Mouse (Mus musculus) lung, adult 2 months (tissue): Measurements from ENCODE around the gene Zbed5. TPM values are rescaled to one million over a fixed set of nuclear protein-coding genes. Genes with fewer than 3 reads are reported as not detected.

Source experiments
- DNase-seq: peaks from one replicate; pipeline ENCODE4 v3.0.0; 2022
- H3K4me1 ChIP-seq: fragments of 200-500 bp; 2 replicates; pipeline ENCODE4 v1.6.1; 2011; ENCODE audit warnings: low read length; ENCODE audit not compliant: control insufficient read depth, insufficient read depth
- H3K4me3 ChIP-seq: fragments of 200-500 bp; replicated peaks from 2 replicates; pipeline ENCODE3; 2011; ENCODE audit warnings: low read depth, mild to moderate bottlenecking, control low read depth, low read length; ENCODE audit errors: extremely low read depth
- CTCF ChIP-seq: fragments of 200-500 bp; IDR thresholded peaks from 2 replicates; pipeline ENCODE4 v1.5.1; 2011; ENCODE audit warnings: mild to moderate bottlenecking, low read length, control low read depth; ENCODE audit not compliant: insufficient read depth
- POLR2A ChIP-seq: fragments of 200-500 bp; IDR thresholded peaks from 2 replicates; pipeline ENCODE4 v1.6.1; 2011; ENCODE audit warnings: low read depth, mild to moderate bottlenecking, control low read depth, low read length, borderline replicate concordance; ENCODE audit errors: extremely low read depth
- WGBS: fragments of 180-500 bp; shearing (Covaris S2); methylation state at CpG from one replicate; pipeline ENCODE4 v1.1.7; 2018; 5-methylcytosine and 5-hydroxymethylcytosine counted together
- polyA plus RNA-seq: library from polyadenylated mRNA; depleted of rRNA; stranded (reverse); fragments of >200 nt; gene quantifications from 2 replicates; pipeline ENCODE4 v1.2.3, GENCODE M21; 2012; rRNA removed

The Zbed5 gene
- polyA plus RNA-seq, 1 experiment: 0.95 TPM

DNA sequence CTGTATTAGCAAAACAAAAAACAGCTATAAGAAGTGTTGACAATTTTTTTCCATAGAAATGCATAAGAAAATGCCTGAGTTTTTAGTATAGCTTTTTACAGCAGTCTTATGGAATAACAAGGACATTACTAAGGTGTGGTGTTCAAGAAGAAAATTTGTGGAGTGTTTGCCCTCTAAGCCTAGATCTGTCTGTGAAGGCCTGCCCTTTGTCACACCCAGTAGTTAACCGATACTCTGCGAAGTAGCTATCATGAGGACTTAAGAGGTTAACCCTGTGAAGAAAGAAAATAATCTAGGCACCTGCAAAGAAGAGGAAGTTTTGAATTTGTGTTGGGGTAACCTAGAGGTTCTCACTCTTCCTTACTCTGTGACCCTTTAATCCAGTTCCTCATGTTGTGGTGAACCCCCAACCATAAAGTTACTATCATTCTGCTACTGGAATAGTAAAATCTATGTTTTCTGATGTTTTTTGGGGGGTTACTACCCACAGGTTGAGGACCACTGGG, 52.1 kb downstream of the Zbed5 start:
- DNase-seq: no peak
- no peak overlapping the region for H3K4me3 ChIP-seq
- TF ChIP-seq POLR2A: no peak
- peaks cover 6% of the 10 kb centered on the region for H3K4me1 ChIP-seq
- WGBS: 70% methylated on average over 2 of the region's 2 CpGs

DNA sequence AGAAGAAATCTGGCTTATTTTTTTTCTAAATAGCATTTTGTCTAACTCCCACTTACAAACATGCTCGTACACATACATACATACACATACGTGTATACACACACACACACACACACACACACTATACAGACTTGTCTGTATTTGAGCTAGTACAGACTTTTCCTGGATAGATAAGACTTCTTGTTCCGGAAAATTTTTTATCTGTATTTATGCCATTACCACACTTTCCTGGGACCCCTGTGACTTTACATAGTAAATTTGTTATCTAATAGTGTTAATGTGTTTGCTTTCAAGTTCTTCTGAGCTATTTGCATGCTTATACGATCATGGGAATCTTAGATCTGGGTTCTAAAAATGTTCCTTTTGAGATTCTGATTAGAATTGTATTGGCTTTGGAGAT, 56.6 kb downstream of the Zbed5 start:
- Histone ChIP-seq H3K4me3 (no peak overlapping the region), H3K4me1 (peaks cover 3% of the 10 kb centered on the region)
- TF ChIP-seq POLR2A (no peak), CTCF (no peak)
- 92% methylated on average over 4 of the region's 4 CpGs for WGBS
- no peak for DNase-seq

Other genes starting within 250 kb of the Zbed5 start
- gene Zfp11, start 225.6 kb upstream of the Zbed5 start, polyA plus RNA-seq: 1.6 and 2.1 TPM in 2 replicates
- not detected in 2 replicates for gene Sept14, start 187.2 kb upstream of the Zbed5 start, polyA plus RNA-seq
- gene Mrps17, start 180.2 kb upstream of the Zbed5 start, polyA plus RNA-seq: 57.2 and 61.3 TPM in 2 replicates
- 37.6 and 51.5 TPM in 2 replicates for gene Nipsnap2, start 170.7 kb upstream of the Zbed5 start, polyA plus RNA-seq
- 12.9 and 13.5 TPM in 2 replicates for gene Psph, start 108.3 kb upstream of the Zbed5 start, polyA plus RNA-seq
- 14.3 and 17.3 TPM in 2 replicates for gene Sumf2, start 48.7 kb upstream of the Zbed5 start, polyA plus RNA-seq
- gene Chchd2, start 8.3 kb upstream of the Zbed5 start, polyA plus RNA-seq: 686 and 760 TPM in 2 replicates
- 2.4 and 6.9 TPM in 2 replicates for gene Phkg1, start 2.8 kb downstream of the Zbed5 start, polyA plus RNA-seq
- 6.4 and 10.4 TPM in 2 replicates for gene Nupr1l, start 12.8 kb downstream of the Zbed5 start, polyA plus RNA-seq
- gene Vkorc1l1, start 46.2 kb downstream of the Zbed5 start, polyA plus RNA-seq: 9.7 and 19.5 TPM in 2 replicates
- 39.0 and 44.8 TPM in 2 replicates for gene Gusb, start 107.3 kb downstream of the Zbed5 start, polyA plus RNA-seq
- gene Asl, start 133.5 kb downstream of the Zbed5 start, polyA plus RNA-seq: 22.1 and 27.3 TPM in 2 replicates
- gene Crcp, start 133.6 kb downstream of the Zbed5 start, polyA plus RNA-seq: 9.4 and 12.9 TPM in 2 replicates
- 24.4 and 24.5 TPM in 2 replicates for gene Tpst1, start 177.6 kb downstream of the Zbed5 start, polyA plus RNA-seq
- gene Kctd7, start 249.1 kb downstream of the Zbed5 start, polyA plus RNA-seq: 11.2 and 12.0 TPM in 2 replicates